Mouse (Mus musculus) MN1 (cell line): ENCODE measurements around the gene Cfap61.
A peak's percentile ranks its signal among the peaks of the same experiment; 100 is the strongest.

Source experiments
- DNase-seq: peaks from one replicate; pipeline ENCODE4 v3.0.0-alpha.2; 2016; ENCODE audit warnings: low spot score

Gene Cfap61

GRCm38 (mm10) chr2:146149206-146149974, 214.8 kb downstream of the Cfap61 start:
- DNase-seq: no peak

GRCm38 (mm10) chr2:146168017-146168803, 233.6 kb downstream of the Cfap61 start:
- peak; percentile 54 for DNase-seq

GRCm38 (mm10) chr2:146169492-146169891, 234.9 kb downstream of the Cfap61 start:
- no peak for DNase-seq

GRCm38 (mm10) chr2:146172106-146172505, 237.5 kb downstream of the Cfap61 start:
- no peak for DNase-seq

- DNase-seq: no peak
These were observed 239.6 kb downstream of the Cfap61 start for GRCm38 (mm10) chr2:146174173-146174572.

GRCm38 (mm10) chr2:146178718-146179117, 244.1 kb downstream of the Cfap61 start:
- no peak for DNase-seq

GRCm38 (mm10) chr2:146183830-146184793, 249.5 kb downstream of the Cfap61 start:
- no peak for DNase-seq

- DNase-seq: peak; percentile 24
These were observed 261.5 kb downstream of the Cfap61 start for GRCm38 (mm10) chr2:146196126-146196525.

- DNase-seq: no peak
These were observed 263.4 kb downstream of the Cfap61 start for GRCm38 (mm10) chr2:146197947-146198346.

GRCm38 (mm10) chr2:146210968-146211367, 276.4 kb downstream of the Cfap61 start:
- no peak for DNase-seq

GRCm38 (mm10) chr2:146214715-146215114, 280.1 kb downstream of the Cfap61 start:
- DNase-seq: peak; percentile 41

GRCm38 (mm10) chr2:146216111-146217064, 281.8 kb downstream of the Cfap61 start:
- DNase-seq: peak; percentile 35

- DNase-seq: peak; percentile 78
These were observed 282.8 kb downstream of the Cfap61 start for GRCm38 (mm10) chr2:146217227-146217980.

GRCm38 (mm10) chr2:146218161-146218691, 283.6 kb downstream of the Cfap61 start:
- peak; percentile 70 for DNase-seq

- no peak for DNase-seq
These were observed 284.4 kb downstream of the Cfap61 start for GRCm38 (mm10) chr2:146218881-146219535.

- DNase-seq: no peak
These were observed 285.2 kb downstream of the Cfap61 start for GRCm38 (mm10) chr2:146219791-146220190.

GRCm38 (mm10) chr2:146220591-146221075, 286.0 kb downstream of the Cfap61 start:
- no peak for DNase-seq

- DNase-seq: peak; percentile 25
These were observed 286.7 kb downstream of the Cfap61 start, which contains the start of gene Insm1 for GRCm38 (mm10) chr2:146221076-146221928. Gene Insm1, plus strand, starts transcription at chr2:146221921.
